Mouse (Mus musculus): Measurements from ENCODE around the gene Rdh16f1.

DNA sequence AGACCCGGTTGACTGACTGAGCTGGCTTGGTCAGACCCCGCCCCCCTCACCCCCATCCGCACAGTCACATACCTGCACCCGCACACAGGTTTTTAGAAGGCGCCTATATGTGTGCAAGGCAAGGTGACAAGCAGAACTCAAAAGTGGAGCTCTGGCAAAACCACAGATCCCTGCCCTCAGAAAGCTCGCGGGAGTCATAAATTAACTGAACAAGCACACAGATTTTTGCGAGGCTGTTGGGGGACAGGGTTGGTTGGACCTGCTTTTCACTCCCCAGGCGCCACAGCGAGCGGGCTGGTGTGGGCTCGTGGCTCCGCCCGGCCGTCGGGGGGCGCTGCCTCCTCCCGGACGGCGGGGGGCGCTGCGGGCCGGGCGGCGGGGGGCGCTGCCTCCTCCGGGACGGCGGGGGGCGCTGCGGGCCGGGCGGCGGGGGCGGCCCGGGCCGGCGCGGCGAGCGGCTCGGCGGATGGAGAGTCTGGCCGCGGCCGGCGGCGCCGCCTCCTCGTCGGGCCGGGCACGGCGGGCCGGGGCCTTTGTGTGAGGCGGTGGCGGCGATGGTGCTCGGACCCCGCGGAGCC, 20.4 kb upstream of the Rdh16f1 start, which contains the start of gene Zbtb39:
- no peak for TF ChIP-seq POLR2A (IDR thresholded peaks at IDR 0.05; ENCODE audit: control insufficient read depth, low read depth, low read length)
- peak; percentile 43; the same call in 1 of the 2 replicates for TF ChIP-seq CTCF (IDR thresholded peaks at IDR 0.05; ENCODE audit: control insufficient read depth, insufficient read depth, insufficient replicate concordance, low read depth, low read length)

Measured in testis, adult 2 months (tissue).